Mouse (Mus musculus) heart, adult 11 months (tissue): ENCODE data around the gene Echs1.

Experiments
- DNase-seq: peaks from one replicate; pipeline ENCODE4 v3.0.0; 2022

The Echs1 gene

DNA sequence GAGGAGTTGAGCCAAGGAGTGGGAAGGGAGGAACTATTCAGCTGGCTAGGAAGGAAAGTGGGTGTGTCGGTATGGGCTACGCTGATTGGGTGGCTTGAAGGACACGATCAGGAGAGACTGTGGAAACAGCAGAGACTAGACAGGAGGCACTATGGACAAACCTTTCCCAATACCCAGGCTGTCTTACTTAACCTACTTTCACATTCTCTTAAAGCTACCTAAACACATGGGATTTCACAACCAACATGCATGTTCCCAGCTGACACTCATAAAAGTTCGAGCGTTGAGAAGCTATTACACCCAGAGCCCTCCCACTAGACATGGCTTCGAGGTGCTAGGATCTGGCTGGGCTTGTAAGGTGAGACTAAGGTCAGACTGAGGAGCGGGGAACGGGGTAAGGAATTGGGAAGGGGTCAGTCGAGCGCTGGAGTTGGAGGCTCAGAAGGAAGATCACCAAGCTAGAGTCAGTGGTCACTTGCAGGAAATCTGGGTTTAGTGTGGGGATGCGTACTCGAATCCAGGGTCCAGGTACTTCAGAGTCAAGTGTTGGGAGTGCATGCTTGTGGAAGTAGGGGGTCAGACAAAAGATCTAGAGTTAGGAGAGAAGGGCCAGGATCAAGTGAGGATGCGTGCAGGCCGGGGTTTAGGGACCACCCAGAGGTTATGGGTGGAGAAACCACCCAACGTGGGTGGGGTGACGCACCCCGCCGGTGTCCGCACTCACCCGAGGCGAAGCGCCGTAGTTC is 520 bp downstream of the Echs1 start, which contains the start of gene Paox:
Gene Paox (plus strand): TSS at position 217 of the 746 bp plus-strand sequence.
- DNase-seq, result peak; percentile 98

DNA sequence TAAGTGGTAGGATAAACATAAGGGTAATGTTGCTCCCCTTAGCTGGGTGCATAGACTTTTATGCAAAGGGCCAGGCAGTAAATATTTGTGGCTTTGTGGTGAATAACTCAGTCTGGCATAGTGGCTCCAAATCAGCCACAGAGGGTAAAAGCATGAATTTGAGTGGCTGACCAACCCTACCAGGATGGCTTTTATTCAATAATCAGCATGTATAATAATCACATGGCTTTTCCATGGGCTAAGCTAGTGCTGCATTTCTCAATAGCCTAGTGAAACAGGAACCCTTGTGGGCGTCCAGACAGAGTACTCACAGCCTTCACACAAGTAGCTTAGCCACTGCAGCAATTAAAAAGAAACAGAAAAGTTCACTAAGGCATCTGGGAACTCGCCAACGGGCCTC is 4.3 kb downstream of the Echs1 start:
- DNase-seq, result no peak

DNA sequence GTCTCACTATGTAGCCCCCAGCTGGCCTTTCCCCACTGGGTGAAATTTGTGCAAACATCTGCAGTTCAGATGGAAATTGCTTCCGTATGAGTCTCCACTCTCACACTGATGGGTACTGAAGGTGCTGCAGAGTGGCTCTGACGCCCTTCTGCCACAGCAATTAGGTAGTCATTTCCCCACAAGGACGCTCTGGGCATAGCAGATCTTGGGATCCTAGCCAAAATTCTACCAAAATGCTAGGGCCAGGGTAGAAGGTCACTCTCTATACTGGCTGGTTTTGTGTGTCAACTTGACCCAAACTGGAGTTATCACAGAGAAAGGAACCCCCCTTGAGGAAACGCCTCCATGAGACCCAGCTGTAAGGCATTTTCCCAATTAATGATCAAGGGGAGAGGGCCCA is 12.3 kb downstream of the Echs1 start:
- no peak for DNase-seq

DNA sequence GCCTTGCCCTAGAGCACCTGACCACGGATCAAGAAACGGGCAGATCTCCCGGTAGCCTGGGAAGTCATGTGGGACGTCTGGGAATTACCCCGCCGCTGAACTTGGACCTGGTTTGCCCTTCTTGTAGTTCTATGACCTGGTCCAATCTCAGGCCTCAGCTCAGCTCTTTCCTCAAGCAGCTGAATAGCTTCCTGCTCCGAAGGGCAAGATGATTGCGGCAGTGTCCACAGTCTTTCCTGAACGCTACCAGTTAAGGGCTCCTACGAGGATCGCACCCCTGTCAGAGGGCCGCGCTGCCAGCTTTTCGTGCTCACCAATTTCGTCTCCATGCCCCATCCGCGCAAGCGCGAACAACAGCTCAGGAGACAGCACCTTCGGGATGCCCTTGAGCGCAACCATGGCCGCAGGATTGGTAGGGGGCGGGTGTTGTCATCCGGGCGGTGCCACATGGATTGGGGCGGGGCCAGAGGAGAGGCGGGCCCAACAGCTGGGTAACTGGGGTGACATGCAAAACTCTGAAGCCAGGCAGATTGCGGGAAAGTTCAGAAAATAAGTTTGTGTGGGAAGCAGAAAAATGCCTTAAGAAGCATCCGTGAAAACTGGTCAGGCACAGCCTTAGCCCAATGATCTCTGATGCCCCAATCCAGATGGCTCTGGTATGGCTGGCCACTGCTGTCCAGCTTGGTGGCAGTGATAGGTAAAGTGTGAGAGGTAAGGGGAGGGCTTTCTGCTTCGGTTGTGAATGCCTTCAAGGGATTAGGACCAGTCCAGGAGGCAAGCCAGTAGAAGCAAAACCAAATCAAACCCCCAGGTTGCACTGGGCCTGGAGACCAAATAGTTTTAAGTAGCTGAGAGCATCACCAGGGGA is 14.0 kb downstream of the Echs1 start, which contains the start of gene Fuom:
Gene Fuom (minus strand): TSS at position 449 of the 868 bp plus-strand sequence.
- DNase-seq, result peak; percentile 99

DNA sequence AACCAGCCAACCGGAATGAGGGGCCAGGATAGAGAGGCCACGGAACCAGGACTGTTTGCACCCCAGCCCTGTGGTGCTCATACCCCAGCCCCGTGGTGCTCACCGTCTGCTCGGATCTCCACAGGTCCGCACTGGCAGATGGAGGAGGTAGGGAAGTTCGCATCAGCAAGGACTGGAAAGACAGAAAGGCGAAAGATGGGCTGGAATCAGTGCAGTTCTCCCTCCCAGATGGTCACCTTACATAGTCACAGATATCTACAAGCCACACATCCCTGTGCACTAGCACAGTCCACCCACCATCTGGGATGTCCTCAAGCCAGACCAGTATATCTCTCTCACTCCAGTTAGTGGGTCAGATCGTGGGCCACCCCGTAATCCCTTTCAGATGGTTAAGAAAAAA is 14.8 kb downstream of the Echs1 start:
- no peak for DNase-seq

DNA sequence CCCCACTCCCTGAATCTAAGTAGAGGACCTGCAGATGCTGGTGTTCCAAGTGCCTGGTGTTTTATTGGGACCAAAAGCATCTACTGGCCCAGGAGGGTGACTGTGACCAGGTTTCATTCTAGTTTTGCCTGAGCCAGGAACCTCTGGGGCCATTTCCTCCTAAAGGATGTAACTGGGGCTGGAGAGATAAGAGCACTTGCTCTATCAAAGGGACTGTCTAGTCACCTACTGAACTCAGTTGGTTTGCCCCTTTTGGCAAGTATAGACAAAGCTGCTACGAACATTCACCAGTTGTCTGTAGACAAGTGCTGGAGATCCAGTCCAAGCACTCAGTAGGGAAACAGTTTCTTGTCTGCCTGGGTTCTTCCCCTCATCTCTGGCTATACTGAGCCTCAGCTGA is 17.8 kb downstream of the Echs1 start:
- no peak for DNase-seq

DNA sequence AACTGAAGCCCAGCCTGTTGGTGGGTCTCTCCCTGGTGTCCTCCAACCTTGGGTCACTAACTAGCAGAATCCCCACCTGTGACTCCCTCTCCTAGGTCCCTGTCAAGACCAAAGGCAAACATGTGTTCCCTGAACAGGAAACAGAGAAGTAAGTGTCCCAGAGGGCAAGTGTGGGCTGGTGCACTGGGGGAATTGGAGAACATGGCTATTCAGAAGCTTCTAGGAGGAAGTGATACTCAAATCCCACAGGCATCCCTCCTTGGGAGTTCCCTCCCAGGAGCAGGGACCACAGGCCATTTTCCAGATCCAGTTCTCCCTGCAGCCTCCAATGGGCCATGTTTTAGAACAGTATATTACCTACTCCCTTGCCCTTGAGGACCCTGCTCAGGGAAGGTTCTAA is 20.2 kb downstream of the Echs1 start:
- DNase-seq, result no peak

DNA sequence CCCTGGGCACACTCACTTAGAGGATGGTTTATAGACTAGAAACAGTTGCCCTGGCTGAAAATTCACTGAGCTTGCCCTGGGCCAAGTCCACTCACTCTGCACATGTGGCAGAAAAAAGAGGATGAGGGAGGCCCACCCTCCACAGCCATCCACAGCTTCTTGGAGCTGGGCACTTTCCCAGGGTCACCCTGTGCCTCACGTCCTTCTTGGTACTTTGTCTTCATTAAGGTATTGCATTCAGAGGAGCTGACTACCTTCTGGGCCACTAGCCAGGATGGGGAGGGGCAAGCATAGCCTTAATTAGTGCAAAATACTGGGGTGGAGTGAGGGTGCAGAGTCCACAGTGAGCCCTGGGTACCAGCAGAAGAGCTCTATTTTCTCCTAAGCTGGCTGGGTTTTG is 20.7 kb downstream of the Echs1 start:
- DNase-seq, result no peak

DNA sequence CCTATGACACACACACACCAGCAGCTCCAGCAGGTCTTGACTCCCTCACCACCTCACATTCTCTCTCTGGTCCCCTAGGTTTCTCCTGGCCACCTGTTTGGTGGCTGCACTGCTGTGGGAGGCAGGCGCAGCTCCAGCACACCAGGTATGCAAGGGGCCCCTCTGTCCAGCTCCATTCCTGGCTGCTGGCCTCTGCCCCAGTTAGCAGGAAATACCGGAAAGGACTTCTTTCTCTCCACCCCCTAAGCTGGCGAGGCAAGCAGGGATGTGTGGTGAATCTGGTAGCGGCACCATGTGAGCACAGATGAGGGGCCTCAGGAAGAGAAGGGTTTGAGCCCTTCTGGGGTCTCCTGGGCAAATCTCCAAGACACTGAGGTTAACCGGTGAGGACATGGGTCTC is 21.3 kb downstream of the Echs1 start:
- no peak for DNase-seq

DNA sequence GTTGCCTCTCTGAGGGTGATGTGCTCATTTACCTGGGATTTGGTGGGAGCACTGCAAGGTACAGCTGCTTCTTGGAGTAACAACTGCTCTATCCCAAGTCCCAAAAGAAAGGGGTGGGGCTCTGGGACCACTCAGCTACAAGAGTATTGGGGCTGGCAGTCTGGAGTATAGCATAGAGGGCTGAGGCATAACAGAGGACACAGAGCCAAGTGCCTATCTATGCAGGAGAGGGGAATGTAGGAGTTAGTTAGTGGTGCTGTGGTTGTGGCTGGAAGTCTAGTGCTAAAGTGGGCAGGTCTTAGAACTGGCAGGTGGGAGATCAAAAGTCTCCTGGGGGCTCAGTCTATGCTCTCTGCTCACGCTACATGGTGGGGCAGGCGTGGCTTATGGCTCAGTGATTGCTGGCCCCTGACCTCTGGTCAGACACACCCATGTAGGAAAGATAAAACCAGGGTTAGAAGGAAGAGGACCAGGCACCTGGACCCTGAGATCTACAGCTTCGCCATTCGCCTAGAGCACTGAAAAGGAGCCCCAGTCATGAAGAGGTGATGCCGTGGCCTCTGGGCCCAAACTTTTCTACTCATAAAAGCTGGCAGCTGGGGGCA is 23.2 kb downstream of the Echs1 start, which contains the start of gene Prap1:
Gene Prap1 (plus strand): TSS at position 472 of the 605 bp plus-strand sequence.
- no peak for DNase-seq

DNA sequence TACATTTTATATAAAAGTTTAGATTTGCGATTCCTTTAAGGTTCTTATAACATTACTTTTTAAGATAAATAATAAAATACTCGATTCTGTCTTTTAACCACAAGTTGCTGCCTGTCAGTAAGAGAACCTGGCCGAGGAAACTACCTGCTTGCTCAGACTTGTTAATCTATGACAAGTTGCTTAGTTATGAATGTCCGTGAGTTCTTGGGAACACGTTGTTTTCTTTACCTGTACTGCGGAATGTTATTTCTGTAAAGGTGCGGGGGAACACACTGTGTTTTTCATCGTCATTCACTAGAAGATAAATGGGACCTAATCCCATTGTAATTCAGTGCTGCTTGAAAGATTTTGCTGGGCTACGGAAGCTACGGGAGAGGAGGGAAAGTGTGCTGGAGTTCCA is 25.7 kb downstream of the Echs1 start:
- no peak for DNase-seq

DNA sequence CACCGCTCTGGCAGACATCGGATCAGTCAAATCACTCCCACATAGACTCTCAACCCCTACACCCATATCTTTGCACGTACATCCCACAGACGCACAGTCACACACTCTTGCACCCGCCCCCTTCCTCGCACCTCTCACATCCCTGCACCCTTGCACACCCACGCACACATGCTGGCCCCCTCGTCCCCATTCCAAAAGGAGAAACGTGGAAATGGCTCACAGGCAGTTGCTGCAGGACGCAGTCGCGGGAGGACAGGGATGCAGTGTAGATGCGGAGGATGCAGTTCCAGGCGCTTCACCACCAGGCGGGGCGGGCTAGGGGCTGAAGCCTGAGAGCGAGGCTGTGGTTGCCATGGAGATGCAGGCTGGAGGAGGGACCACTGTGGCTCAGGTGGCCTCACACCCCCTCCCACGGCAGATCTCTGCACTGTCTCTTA is 34.0 kb downstream of the Echs1 start, which contains the start of gene Caly:
Gene Caly (minus strand): TSS at position 307 of the 437 bp plus-strand sequence.
- DNase-seq, result no peak

DNA sequence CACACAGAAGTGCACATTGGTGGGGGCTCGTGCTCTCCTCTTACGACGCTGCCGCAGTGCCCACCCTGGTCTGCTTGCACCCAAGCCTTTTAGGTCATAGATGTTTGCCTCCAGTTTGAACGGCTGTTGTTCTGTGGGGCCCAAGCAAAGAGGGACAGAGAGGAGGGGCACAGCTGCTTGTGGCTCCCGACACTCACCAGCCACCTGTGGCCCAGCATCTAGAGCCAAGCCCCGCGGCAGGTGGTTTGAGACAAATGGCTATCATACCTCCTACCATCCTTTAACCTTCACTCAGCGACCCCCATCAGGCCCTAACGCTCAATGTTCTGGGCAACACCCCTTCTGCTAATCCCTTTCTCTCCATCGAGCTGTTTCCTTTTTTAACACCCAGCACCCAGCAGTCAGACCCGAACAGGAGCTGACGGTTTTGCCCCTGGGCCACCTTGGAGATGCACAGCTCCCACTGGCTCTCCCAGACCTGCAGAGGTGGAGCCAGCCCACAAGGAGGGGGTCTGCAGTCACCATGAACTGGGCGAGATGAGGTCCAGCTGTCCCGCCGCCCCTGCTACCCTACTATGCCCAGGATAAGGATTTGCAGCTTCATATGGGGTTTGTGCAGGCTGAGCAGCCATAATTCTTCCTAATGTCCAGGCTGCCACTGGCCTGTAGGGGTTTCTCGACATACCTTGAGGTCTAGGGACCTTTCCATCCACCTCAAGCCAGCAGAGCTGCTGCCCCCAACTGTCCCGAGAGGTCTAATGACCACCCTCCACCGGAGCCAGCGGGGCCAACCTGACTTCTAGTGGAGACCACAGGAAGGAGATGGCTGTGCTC is 34.7 kb downstream of the Echs1 start:
- no peak for DNase-seq

DNA sequence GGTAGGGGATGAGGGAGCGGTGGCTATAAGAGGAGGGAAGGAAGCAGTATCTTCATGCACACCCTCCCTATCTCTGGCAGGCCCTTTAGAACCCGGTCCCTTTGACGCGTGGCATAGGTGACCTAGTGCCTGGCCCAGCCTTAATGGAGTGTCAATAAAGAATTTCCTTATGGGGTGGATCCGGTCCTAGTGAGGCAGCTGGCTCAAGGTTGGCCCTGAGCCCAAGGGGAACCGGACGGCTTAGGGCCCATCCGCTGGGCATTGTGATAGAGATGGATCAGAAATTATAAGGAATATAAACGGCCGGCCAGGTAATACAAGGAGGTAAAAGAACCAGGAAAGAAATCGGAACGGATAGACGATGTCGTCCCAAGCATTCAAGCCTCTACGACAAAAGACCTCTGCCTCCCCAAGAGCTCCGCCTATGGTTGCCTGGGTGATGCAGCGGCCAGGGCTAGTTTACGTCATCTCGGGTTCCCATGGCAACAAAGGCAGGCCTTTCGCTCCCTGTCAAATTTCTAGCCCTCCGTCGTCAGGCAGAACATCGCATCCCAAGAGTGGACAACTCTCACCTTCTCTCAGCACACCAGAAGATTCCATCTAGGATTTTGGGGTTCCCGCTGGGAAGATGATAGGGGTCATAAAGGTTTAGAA is 35.6 kb downstream of the Echs1 start:
- DNase-seq, result peak; percentile 95

DNA sequence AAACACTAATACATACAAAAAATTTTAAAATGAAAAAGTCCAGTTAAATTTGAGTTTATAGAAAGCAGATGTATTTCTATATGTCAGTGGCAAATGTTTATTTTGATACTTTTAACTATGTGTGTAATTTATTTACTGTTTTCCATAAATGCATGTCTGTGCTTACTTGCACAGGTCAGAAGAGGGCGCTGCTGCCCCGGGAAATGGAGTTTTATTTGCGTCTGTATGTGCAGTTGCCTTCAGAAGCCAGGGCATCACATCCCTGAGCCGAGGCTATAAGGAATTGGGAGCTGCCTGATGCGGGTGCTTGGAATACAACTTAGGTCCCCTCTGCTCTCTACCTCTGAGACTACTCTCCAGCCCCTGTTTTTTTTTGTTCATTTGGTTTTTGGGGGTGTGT is 37.6 kb downstream of the Echs1 start:
- DNase-seq, result no peak

DNA sequence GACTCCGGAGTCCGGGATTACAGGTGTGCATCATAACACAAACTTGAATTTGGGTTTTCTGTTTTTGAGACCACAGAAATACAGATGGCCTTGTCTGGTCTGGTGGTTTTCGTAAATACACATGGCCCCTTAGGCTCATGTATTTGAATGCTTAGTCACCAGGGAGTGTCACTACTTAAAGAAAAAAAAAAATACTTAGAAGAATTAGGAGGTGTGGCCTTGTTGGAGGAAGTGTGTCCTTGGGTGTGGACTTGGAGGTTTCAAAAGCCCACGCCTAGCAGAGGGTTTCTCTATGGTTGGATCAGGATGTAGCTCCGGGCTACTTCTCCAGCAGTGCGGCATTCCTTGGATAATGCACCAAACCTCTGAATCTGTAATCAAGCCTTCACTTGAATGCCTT is 38.6 kb downstream of the Echs1 start:
- no peak for DNase-seq

DNA sequence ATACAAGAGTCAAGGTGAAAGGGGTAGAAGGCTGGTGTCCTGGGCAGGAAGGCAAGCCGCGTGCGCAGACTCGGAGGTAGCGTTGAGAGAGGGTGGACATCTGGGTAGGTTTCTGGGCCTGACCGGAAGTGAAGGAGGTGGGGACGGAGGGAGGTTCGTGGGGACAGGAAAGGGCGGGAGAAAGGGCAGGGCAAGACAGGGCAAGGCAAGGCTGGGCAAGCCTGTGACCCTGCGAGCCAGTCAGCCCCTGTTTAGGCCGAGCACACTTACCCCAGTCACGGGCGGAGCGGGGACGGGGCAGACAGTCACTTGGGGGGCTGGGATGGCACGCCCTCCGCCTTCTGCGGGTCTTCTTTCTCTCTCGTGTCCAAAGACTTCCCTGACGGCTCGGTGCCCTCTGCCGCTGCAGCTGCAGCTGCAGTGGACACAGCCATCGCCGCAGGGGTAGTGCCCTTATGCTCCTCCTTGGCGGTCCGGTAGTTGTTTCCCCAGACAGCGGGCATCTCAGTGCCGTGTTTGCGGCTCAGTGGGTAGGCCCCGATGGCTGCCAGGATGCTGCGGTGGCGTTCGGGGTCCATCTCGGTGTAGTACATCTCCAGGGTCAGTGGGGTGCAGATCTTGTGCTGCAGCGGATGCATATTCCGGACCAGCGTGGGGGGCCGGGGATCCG is 46.1 kb downstream of the Echs1 start:
- peak; percentile 95 for DNase-seq

DNA sequence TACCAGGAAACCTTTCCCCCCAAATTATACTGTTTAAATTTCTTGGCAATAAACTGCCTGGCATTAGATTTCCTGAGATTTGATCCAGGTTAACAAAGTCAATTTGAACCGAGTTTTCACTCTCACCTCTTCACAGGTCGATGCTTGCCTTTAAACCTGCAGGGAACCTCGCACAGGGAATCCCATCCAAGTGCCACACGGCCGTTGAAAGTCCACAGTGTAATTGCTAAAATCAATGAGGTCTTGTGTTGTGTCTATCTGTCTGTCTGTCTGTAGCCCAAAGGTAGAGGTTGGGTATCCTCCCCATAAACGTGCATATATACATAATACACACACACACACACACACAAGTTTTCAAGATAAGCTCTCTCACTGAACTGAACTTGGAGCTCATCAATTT is 48.9 kb downstream of the Echs1 start:
- DNase-seq, result no peak

DNA sequence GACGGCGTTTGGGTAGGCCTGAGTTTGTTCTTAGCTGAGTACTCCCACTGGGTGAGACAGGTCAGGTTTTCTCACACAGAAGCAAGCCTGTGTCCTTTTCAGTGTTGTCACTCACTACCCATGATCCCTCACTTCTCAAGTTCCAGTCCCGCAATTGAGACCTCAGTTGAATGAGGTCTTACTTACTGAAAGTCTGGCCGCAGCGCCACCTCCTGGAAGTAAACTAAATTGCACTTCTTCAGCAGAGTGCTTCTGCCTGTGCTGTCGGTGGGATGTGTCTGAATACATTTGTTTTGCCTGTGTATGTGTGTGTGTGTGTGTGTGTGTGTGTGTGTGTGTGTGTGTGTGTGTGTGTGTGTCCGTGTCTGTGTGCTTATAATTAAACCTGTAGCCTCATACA is 53.2 kb downstream of the Echs1 start:
- DNase-seq, result no peak

DNA sequence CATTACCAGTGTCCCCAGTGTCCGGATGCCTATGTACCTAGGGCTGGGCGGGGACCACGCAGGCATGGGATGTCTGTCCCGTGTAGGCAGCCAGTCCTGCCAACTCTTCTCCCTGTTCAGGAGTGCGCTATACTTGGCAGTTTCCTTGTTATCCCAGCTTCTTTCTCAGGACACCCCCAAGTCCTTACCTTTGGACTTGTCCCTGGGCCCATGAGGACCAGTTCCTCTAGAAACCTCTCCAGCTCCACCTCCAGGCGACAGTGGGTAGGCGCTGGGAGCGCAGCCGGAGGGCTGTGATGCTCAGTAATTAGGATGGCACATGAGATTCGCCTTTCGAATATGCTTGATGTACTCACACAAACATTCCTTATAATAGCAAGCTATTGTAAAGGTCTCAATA is 54.0 kb downstream of the Echs1 start:
- DNase-seq, result no peak

DNA sequence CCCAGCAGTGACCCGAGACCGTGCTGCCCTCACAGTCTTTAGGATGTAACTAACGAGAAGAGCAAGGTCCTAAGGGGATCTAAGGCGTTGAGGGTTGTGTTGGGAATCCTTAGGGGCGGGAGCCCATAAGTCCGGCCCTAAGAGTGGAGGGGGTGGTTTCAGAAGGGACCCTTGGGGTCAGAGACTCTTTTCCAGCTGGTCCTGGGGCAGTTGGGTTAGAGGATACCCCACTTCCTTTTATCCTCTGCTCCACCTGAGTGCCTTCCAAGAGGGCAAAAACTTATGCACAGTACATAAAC is 54.5 kb downstream of the Echs1 start:
- DNase-seq, result no peak
